Mouse (Mus musculus) cerebellum, adult 2 months (tissue): ENCODE measurements around the gene Tnfrsf22.

Experiments used
- CTCF ChIP-seq: fragments of 200-500 bp; IDR thresholded peaks from 2 replicates; pipeline ENCODE4 v1.5.1; 2011; ENCODE audit warnings: low read depth, mild to moderate bottlenecking, control low read depth, low read length, moderate library complexity, borderline replicate concordance; ENCODE audit not compliant: insufficient read depth
- POLR2A ChIP-seq: fragments of 200-500 bp; IDR thresholded peaks from 2 replicates; pipeline ENCODE4 v1.6.1; 2011; ENCODE audit warnings: low read length, control low read depth, borderline replicate concordance; ENCODE audit not compliant: insufficient read depth

GRCm38 (mm10) chr7:143681566-143681965, 32.1 kb upstream of the Tnfrsf22 start:
- TF ChIP-seq CTCF, result no peak
- TF ChIP-seq POLR2A, result no peak
